In genomic region chr11:94716754-94717153, GRCm38 (mm10) we compare ENCODE assay signal across 10 mouse cellular contexts. TPM values are rescaled to one million over a fixed set of nuclear protein-coding genes. Genes with fewer than 3 reads are reported as not detected.
DNase-seq lines count a peak whose midpoint lies in the region; ATAC-seq and TF ChIP-seq lines count a peak whose summit lies in the region.
"Had no signal": no experiment of that assay in that cellular context is flagged by ENCODE, and none has a peak within 500 bp of the region (broad histone marks: within the 10 kb centered on the region; RNA-seq: fewer than 3 reads in every experiment).

No protein-coding gene starts in this region.

- peak overlapping the region; percentile 48 for H3K4me3 ChIP-seq in gastrocnemius, adult 2 months
- H3K4me3 ChIP-seq in forebrain, embryonic 14.5 days (ENCODE audit: low read depth, low read length), result no peak overlapping the region
- H3K4me3 ChIP-seq in intestine, embryonic 14.5 days (ENCODE audit: low read depth, low read length), result no peak overlapping the region
- no peak overlapping the region for H3K4me3 ChIP-seq in liver, embryonic 15.5 days (replicated peaks)
- no peak overlapping the region for H3K4me3 ChIP-seq in olfactory bulb, adult 2 months (ENCODE audit: insufficient read depth, low read depth, low read length)

- no peak for TF ChIP-seq POLR2A in olfactory bulb, adult 2 months (IDR thresholded peaks at IDR 0.05; ENCODE audit: insufficient read depth, low read depth, low read length)

- intact Hi-C loops in gastrocnemius, adult 2 months (cut with DNase I), result loop anchor here (10.0 kb wide), 1 partner anchor 82 kb away; no protein-coding TSS in a partner anchor
- intact Hi-C loops in left cerebral cortex, postnatal 25 days (cut with DNase I), result no loop called here

- H3K27ac ChIP-seq in gastrocnemius, adult 2 months, result no peak overlapping the region
- H3K27ac ChIP-seq in forebrain, embryonic 14.5 days (ENCODE audit: low read depth, low read length), result no peak overlapping the region
- no peak overlapping the region for H3K27ac ChIP-seq in intestine, embryonic 14.5 days (ENCODE audit: low read depth)
- H3K27ac ChIP-seq in liver, embryonic 15.5 days (replicated peaks), result no peak overlapping the region
- no peak overlapping the region for H3K27ac ChIP-seq in olfactory bulb, adult 2 months (ENCODE audit: insufficient read depth, low read depth, low read length)

- no peaks in the 10 kb centered on the region for H3K36me3 ChIP-seq in forebrain, embryonic 14.5 days (ENCODE audit: control insufficient read depth, insufficient read depth, low read length)
- no peaks in the 10 kb centered on the region for H3K36me3 ChIP-seq in intestine, embryonic 14.5 days (ENCODE audit: control insufficient read depth, insufficient read depth, low read length)
- H3K36me3 ChIP-seq in liver, embryonic 15.5 days (replicated peaks), result no peaks in the 10 kb centered on the region
- H3K36me3 ChIP-seq: G1E had no signal

- H3K4me2 ChIP-seq in forebrain, embryonic 14.5 days (ENCODE audit: low read length), result no peak overlapping the region
- peak overlapping the region; percentile 32 for H3K4me2 ChIP-seq in intestine, embryonic 14.5 days (ENCODE audit: low read length)
- H3K4me2 ChIP-seq in liver, embryonic 15.5 days, result peak overlapping the region; percentile 27; the same call in 1 of the 2 replicates

- peak; percentile 20; the same call in 1 of the 2 replicates for ATAC-seq in forebrain, embryonic 14.5 days
- peak; percentile 81 for ATAC-seq in intestine, embryonic 14.5 days (replicated peaks; ENCODE audit: low FRiP score, low TSS enrichment, low read depth)
- peak; percentile 31; the same call in 1 of the 2 replicates for ATAC-seq in liver, embryonic 15.5 days (ENCODE audit: insufficient read depth)

- 19% methylated on average over 9 of the region's 9 CpGs for WGBS in forebrain, embryonic 14.5 days
- WGBS in intestine, embryonic 14.5 days, result 3% methylated on average over 9 of the region's 9 CpGs
- WGBS in liver, embryonic 15.5 days (ENCODE audit: insufficient replicate concordance), result 9% methylated on average over 9 of the region's 9 CpGs
- 11% methylated on average over 9 of the region's 9 CpGs for WGBS in olfactory bulb, adult 2 months

- H3K9me3 ChIP-seq in forebrain, embryonic 14.5 days (replicated peaks; ENCODE audit: control insufficient read depth, low read length), result no peaks in the 10 kb centered on the region
- H3K9me3 ChIP-seq in intestine, embryonic 14.5 days (ENCODE audit: control insufficient read depth, low read length), result no peaks in the 10 kb centered on the region
- no peaks in the 10 kb centered on the region for H3K9me3 ChIP-seq in liver, embryonic 15.5 days (replicated peaks)

- no peaks in the 10 kb centered on the region for H3K27me3 ChIP-seq in forebrain, embryonic 14.5 days (replicated peaks; ENCODE audit: control insufficient read depth, insufficient read depth, low read length)
- H3K27me3 ChIP-seq in intestine, embryonic 14.5 days (replicated peaks; ENCODE audit: control insufficient read depth, insufficient read depth, low read length), result 0 out of 2 replicates have a peak, but pooled peaks cover 6% of the 10 kb centered on the region
- peaks cover 10% of the 10 kb centered on the region for H3K27me3 ChIP-seq in liver, embryonic 15.5 days

- TF ChIP-seq CTCF in gastrocnemius, adult 2 months (IDR thresholded peaks at IDR 0.05), result peak; percentile 61
- TF ChIP-seq CTCF in olfactory bulb, adult 2 months (IDR thresholded peaks at IDR 0.05; ENCODE audit: insufficient read depth, low read depth, low read length), result 0 out of 2 replicates have a peak, but pooled peaks have one; percentile 12

- no peaks in the 10 kb centered on the region for H3K4me1 ChIP-seq in forebrain, embryonic 14.5 days (ENCODE audit: control insufficient read depth, insufficient read depth, low read length)
- peaks cover 20% of the 10 kb centered on the region; the same call in 1 of the 2 replicates for H3K4me1 ChIP-seq in intestine, embryonic 14.5 days (replicated peaks; ENCODE audit: control insufficient read depth, insufficient read depth, low read length)
- 0 out of 2 replicates have a peak, but pooled peaks cover 9% of the 10 kb centered on the region for H3K4me1 ChIP-seq in liver, embryonic 15.5 days (replicated peaks)
- peaks cover 11% of the 10 kb centered on the region for H3K4me1 ChIP-seq in olfactory bulb, adult 2 months (ENCODE audit: control insufficient read depth, insufficient read depth, low read length)

- no peak overlapping the region for H3K9ac ChIP-seq in forebrain, embryonic 14.5 days (ENCODE audit: low read length)
- no peak overlapping the region for H3K9ac ChIP-seq in intestine, embryonic 14.5 days (ENCODE audit: low read length)
- no peak overlapping the region for H3K9ac ChIP-seq in liver, embryonic 15.5 days

- DNase-seq in gastrocnemius, adult 2 months, result peak; percentile 38
- no peak for DNase-seq in gastrocnemius, adult 8-10 months (ENCODE audit: low spot score in 2 of 2)
- DNase-seq in adrenal gland, postnatal 10 days, result peak; percentile 70
- DNase-seq in forebrain, embryonic 14.5 days (ENCODE audit: low spot score), result peak; percentile 49
- DNase-seq in intestine, embryonic 14.5 days (ENCODE audit: low spot score), result peak; percentile 60
- DNase-seq in left cerebral cortex, postnatal 25 days (ENCODE audit: low spot score in 2 of 2), result no peak

RNA-seq across cellular contexts. Expression of gene Gm11541, which starts 12.5 kb away (rescaled TPM):
- not detected for total RNA-seq in gastrocnemius, adult 2 months (2021)
- total RNA-seq in gastrocnemius, adult 8-10 months (2022), result not detected
- total RNA-seq in adrenal gland, postnatal 10 days (2021), result not detected
- polyA plus RNA-seq in forebrain, embryonic 14.5 days (2014; fragmentation: Nextera tagmentation; extraction: Ambion mirVana), result not detected in 2 replicates
- 0.89 and 1.1 TPM in 2 replicates for polyA plus RNA-seq in intestine, embryonic 14.5 days (2014; fragmentation: Nextera tagmentation; extraction: Ambion mirVana)
- not detected in 2 replicates for polyA plus RNA-seq in liver, embryonic 15.5 days (2015; fragmentation: Nextera tagmentation; extraction: Ambion mirVana)
- polyA plus RNA-seq in olfactory bulb, adult 2 months (2012; ENCODE audit: insufficient read depth, insufficient read length, low replicate concordance, missing spikeins), result not detected in 2 replicates
- total RNA-seq in left cerebral cortex, postnatal 25 days (2021), result not detected
- total RNA-seq: layer of hippocampus, adult 8-10 months had no signal
- polyA plus RNA-seq: G1E had no signal

RNA-seq across cellular contexts. Expression of gene Cdc34b, which starts 24.8 kb away (rescaled TPM):
- total RNA-seq in gastrocnemius, adult 2 months (2021), result 1 to 10 TPM in 1 of 2 experiments, under 1 TPM in 1; 0.82 to 1.3 TPM
- 1 to 10 TPM in 3 of 4 experiments, under 1 TPM in 1; 0.63 to 1.6 (median 1.1) TPM for total RNA-seq in gastrocnemius, adult 8-10 months (2022)
- total RNA-seq in adrenal gland, postnatal 10 days (2021), result under 1 TPM; 0.36 to 0.48 TPM
- not detected in 2 replicates for polyA plus RNA-seq in forebrain, embryonic 14.5 days (2014; fragmentation: Nextera tagmentation; extraction: Ambion mirVana)
- 0.20 TPM in 1 of 2 replicates, not detected in the other for polyA plus RNA-seq in intestine, embryonic 14.5 days (2014; fragmentation: Nextera tagmentation; extraction: Ambion mirVana)
- not detected in 2 replicates for polyA plus RNA-seq in liver, embryonic 15.5 days (2015; fragmentation: Nextera tagmentation; extraction: Ambion mirVana)
- not detected in 2 replicates for polyA plus RNA-seq in olfactory bulb, adult 2 months (2012; ENCODE audit: insufficient read depth, insufficient read length, low replicate concordance, missing spikeins)
- under 1 TPM in 1 of 2 experiments, not detected in 1; 0.46 TPM for total RNA-seq in left cerebral cortex, postnatal 25 days (2021)
- total RNA-seq: layer of hippocampus, adult 8-10 months had no signal
- polyA plus RNA-seq: G1E had no signal

RNA-seq across cellular contexts. Expression of gene Xylt2, which starts 39.4 kb away (rescaled TPM):
- total RNA-seq in gastrocnemius, adult 2 months (2021), result 1 to 10 TPM; 3.6 to 3.9 TPM
- 1 to 10 TPM; 2.3 to 4.3 (median 3.7) TPM for total RNA-seq in gastrocnemius, adult 8-10 months (2022)
- total RNA-seq in adrenal gland, postnatal 10 days (2021), result 10 to 100 TPM; 19.8 to 26.5 TPM
- polyA plus RNA-seq in forebrain, embryonic 14.5 days (2014; fragmentation: Nextera tagmentation; extraction: Ambion mirVana), result 6.9 and 8.2 TPM in 2 replicates
- polyA plus RNA-seq in intestine, embryonic 14.5 days (2014; fragmentation: Nextera tagmentation; extraction: Ambion mirVana), result 19.9 and 21.1 TPM in 2 replicates
- 2.8 and 3.7 TPM in 2 replicates for polyA plus RNA-seq in liver, embryonic 15.5 days (2015; fragmentation: Nextera tagmentation; extraction: Ambion mirVana)
- not detected in 2 replicates for polyA plus RNA-seq in olfactory bulb, adult 2 months (2012; ENCODE audit: insufficient read depth, insufficient read length, low replicate concordance, missing spikeins)
- 10 to 100 TPM; 21.8 to 23.7 TPM for total RNA-seq in left cerebral cortex, postnatal 25 days (2021)

Comparison
In these comparisons a context has a peak if more than half of its experiments do, and no peak if none do; other contexts are left out.
1. DNase-seq: peak in gastrocnemius, adult 2 months (single experiment), adrenal gland, postnatal 10 days (single experiment), forebrain, embryonic 14.5 days (single experiment) and intestine, embryonic 14.5 days (single experiment); none in gastrocnemius, adult 8-10 months (0 of 2) and left cerebral cortex, postnatal 25 days (0 of 2).
2. ATAC-seq: peak in every context shown above with its lines; median percentile 81 in intestine, embryonic 14.5 days; 31 in liver, embryonic 15.5 days; 20 in forebrain, embryonic 14.5 days.